Mouse (Mus musculus) heart, embryonic 11.5 days (tissue): ENCODE measurements at regions not wholly inside any gene's neighbourhood (a gene's known extent, or its start where the extent isn't known, plus 50 kb on each side); places are given as distances from the start of the nearest gene placed in this dataset.

Source experiments
- ATAC-seq: fragments of 200-750 bp; cut with Nextera tagmentation; replicated peaks from 2 replicates; pipeline ENCODE4 v1.8.0; 2017; ENCODE audit warnings: moderate library complexity; ENCODE audit not compliant: insufficient number of reproducible peaks, low FRiP score, low TSS enrichment
- H3K27ac ChIP-seq: fragments of 300-500 bp; sonication (generic); 2 replicates; pipeline ENCODE4 v1.5.1; 2014; ENCODE audit warnings: mild to moderate bottlenecking, low read depth, low read length
- H3K27me3 ChIP-seq: fragments of 300-500 bp; sonication (generic); 2 replicates; pipeline ENCODE4 v1.6.1; 2014; ENCODE audit warnings: mild to moderate bottlenecking, low read length, mixed read lengths; ENCODE audit not compliant: control insufficient read depth, insufficient read depth
- H3K36me3 ChIP-seq: fragments of 300-500 bp; sonication (generic); 2 replicates; pipeline ENCODE4 v1.6.1; 2014; ENCODE audit warnings: mild to moderate bottlenecking, low read length, moderate library complexity, mixed read lengths; ENCODE audit not compliant: control insufficient read depth, insufficient read depth
- H3K4me1 ChIP-seq: fragments of 300-500 bp; sonication (generic); 2 replicates; pipeline ENCODE4 v1.6.1; 2014; ENCODE audit warnings: low read length; ENCODE audit not compliant: control insufficient read depth, insufficient read depth
- H3K4me2 ChIP-seq: fragments of 300-500 bp; sonication (generic); 2 replicates; pipeline ENCODE4 v1.6.1; 2014; ENCODE audit warnings: mild to moderate bottlenecking, moderate library complexity
- H3K4me3 ChIP-seq: fragments of 300-500 bp; sonication (generic); 2 replicates; pipeline ENCODE4 v1.5.1; 2014; ENCODE audit warnings: low read depth, low read length
- H3K9ac ChIP-seq: fragments of 300-500 bp; sonication (generic); 2 replicates; pipeline ENCODE4 v1.6.1; 2014; ENCODE audit warnings: mild to moderate bottlenecking, low read depth, low read length, moderate library complexity
- H3K9me3 ChIP-seq: fragments of 300-500 bp; sonication (generic); replicated peaks from 2 replicates; pipeline ENCODE4 v1.6.1; 2016; ENCODE audit warnings: low read length; ENCODE audit not compliant: control insufficient read depth
- WGBS: fragments of 180-500 bp; shearing (Covaris S2); extraction: QIAGEN DNeasy Blood & Tissue Kit; methylation state at CpG from one replicate; pipeline ENCODE4 v1.1.7; 2014; ENCODE audit not compliant: insufficient replicate concordance; 5-methylcytosine and 5-hydroxymethylcytosine counted together

GRCm38 (mm10) chr5:45062567-45062966, 263.1 kb upstream of the Ldb2 start:
- no peak overlapping the region for H3K9ac ChIP-seq
- WGBS, result 39% methylated on average over 2 of the region's 2 CpGs
- no peaks in the 10 kb centered on the region for H3K9me3 ChIP-seq
- ATAC-seq, result no peak
- no peak overlapping the region for H3K4me2 ChIP-seq
- H3K27me3 ChIP-seq, result no peaks in the 10 kb centered on the region
- no peaks in the 10 kb centered on the region for H3K36me3 ChIP-seq
- no peak overlapping the region for H3K4me3 ChIP-seq
- H3K4me1 ChIP-seq, result no peaks in the 10 kb centered on the region
- no peak overlapping the region for H3K27ac ChIP-seq

- ATAC-seq, result no peak
- no peak overlapping the region for H3K4me2 ChIP-seq
- H3K27me3 ChIP-seq, result no peaks in the 10 kb centered on the region
- no peaks in the 10 kb centered on the region for H3K36me3 ChIP-seq
- H3K4me1 ChIP-seq, result no peaks in the 10 kb centered on the region
- WGBS, result 69% methylated on average over 4 of the region's 4 CpGs
- no peaks in the 10 kb centered on the region for H3K9me3 ChIP-seq
- no peak overlapping the region for H3K9ac ChIP-seq
- H3K4me3 ChIP-seq, result no peak overlapping the region
- H3K27ac ChIP-seq, result no peak overlapping the region
Measured at GRCm38 (mm10) chr5:45055276-45055959, 255.9 kb upstream of the Ldb2 start.

- Histone ChIP-seq H3K4me1 (no peaks in the 10 kb centered on the region), H3K4me2 (no peak overlapping the region), H3K36me3 (no peaks in the 10 kb centered on the region), H3K27me3 (no peaks in the 10 kb centered on the region), H3K9ac (no peak overlapping the region), H3K4me3 (no peak overlapping the region), H3K9me3 (no peaks in the 10 kb centered on the region), H3K27ac (no peak overlapping the region)
- ATAC-seq, result no peak
Measured at GRCm38 (mm10) chr5:45049410-45049809, 249.9 kb upstream of the Ldb2 start.

GRCm38 (mm10) chr5:45042914-45043313, 243.4 kb upstream of the Ldb2 start:
- no peaks in the 10 kb centered on the region for H3K9me3 ChIP-seq
- no peak overlapping the region for H3K9ac ChIP-seq
- no peak overlapping the region for H3K27ac ChIP-seq
- no peak for ATAC-seq
- no peaks in the 10 kb centered on the region for H3K4me1 ChIP-seq
- no peaks in the 10 kb centered on the region for H3K27me3 ChIP-seq
- H3K4me2 ChIP-seq, result no peak overlapping the region
- no peaks in the 10 kb centered on the region for H3K36me3 ChIP-seq
- WGBS, result 57% methylated on average over 2 of the region's 2 CpGs
- no peak overlapping the region for H3K4me3 ChIP-seq

- 67% methylated on average over 1 of the region's 1 CpGs for WGBS
- H3K9ac ChIP-seq, result no peak overlapping the region
- H3K27ac ChIP-seq, result no peak overlapping the region
- H3K4me1 ChIP-seq, result no peaks in the 10 kb centered on the region
- H3K27me3 ChIP-seq, result no peaks in the 10 kb centered on the region
- H3K9me3 ChIP-seq, result no peaks in the 10 kb centered on the region
- H3K4me3 ChIP-seq, result no peak overlapping the region
- no peak for ATAC-seq
- H3K4me2 ChIP-seq, result no peak overlapping the region
- no peaks in the 10 kb centered on the region for H3K36me3 ChIP-seq
Measured at GRCm38 (mm10) chr5:45036430-45036829, 236.9 kb upstream of the Ldb2 start.

GRCm38 (mm10) chr5:45033146-45033545, 233.7 kb upstream of the Ldb2 start:
- Histone ChIP-seq H3K27ac (no peak overlapping the region), H3K9ac (no peak overlapping the region), H3K9me3 (no peaks in the 10 kb centered on the region), H3K36me3 (no peaks in the 10 kb centered on the region), H3K4me1 (no peaks in the 10 kb centered on the region), H3K27me3 (no peaks in the 10 kb centered on the region), H3K4me2 (no peak overlapping the region), H3K4me3 (no peak overlapping the region)
- WGBS, result 53% methylated on average over 1 of the region's 1 CpGs
- ATAC-seq, result no peak

GRCm38 (mm10) chr5:45027876-45028275, 228.4 kb upstream of the Ldb2 start:
- WGBS, result 29% methylated on average over 3 of the region's 3 CpGs
- Histone ChIP-seq H3K4me3 (no peak overlapping the region), H3K27ac (no peak overlapping the region), H3K27me3 (no peaks in the 10 kb centered on the region), H3K36me3 (no peaks in the 10 kb centered on the region), H3K4me2 (no peak overlapping the region), H3K9ac (no peak overlapping the region), H3K4me1 (no peaks in the 10 kb centered on the region), H3K9me3 (no peaks in the 10 kb centered on the region)
- no peak for ATAC-seq

GRCm38 (mm10) chr5:45025383-45025782, 225.9 kb upstream of the Ldb2 start:
- ATAC-seq, result no peak
- Histone ChIP-seq H3K27me3 (no peaks in the 10 kb centered on the region), H3K4me1 (no peaks in the 10 kb centered on the region), H3K36me3 (no peaks in the 10 kb centered on the region), H3K4me3 (no peak overlapping the region), H3K27ac (no peak overlapping the region), H3K4me2 (no peak overlapping the region), H3K9me3 (no peaks in the 10 kb centered on the region), H3K9ac (no peak overlapping the region)
- 85% methylated on average over 2 of the region's 2 CpGs for WGBS

- no peak overlapping the region for H3K9ac ChIP-seq
- H3K4me1 ChIP-seq, result no peaks in the 10 kb centered on the region
- no peak for ATAC-seq
- 65% methylated on average over 2 of the region's 2 CpGs for WGBS
- H3K4me2 ChIP-seq, result no peak overlapping the region
- H3K36me3 ChIP-seq, result no peaks in the 10 kb centered on the region
- no peak overlapping the region for H3K27ac ChIP-seq
- H3K9me3 ChIP-seq, result no peaks in the 10 kb centered on the region
- no peak overlapping the region for H3K4me3 ChIP-seq
- no peaks in the 10 kb centered on the region for H3K27me3 ChIP-seq
Measured at GRCm38 (mm10) chr5:45007930-45008329, 208.4 kb upstream of the Ldb2 start.
